Mouse (Mus musculus) retina, postnatal 7 days (tissue): Measurements from ENCODE around the gene Gm49403.
A peak's percentile ranks its signal among the peaks of the same experiment; 100 is the strongest.
"Not testable (repeated sequence)": the region's sequence is repeated elsewhere in the genome, so short reads cannot be mapped to it uniquely, and the experiment has no call there.

Experiments used
- DNase-seq: peaks from one replicate; pipeline ENCODE4 v3.0.0-alpha.2; 2012; ENCODE audit warnings: low read depth, low spot score

Gene Gm49403

DNA sequence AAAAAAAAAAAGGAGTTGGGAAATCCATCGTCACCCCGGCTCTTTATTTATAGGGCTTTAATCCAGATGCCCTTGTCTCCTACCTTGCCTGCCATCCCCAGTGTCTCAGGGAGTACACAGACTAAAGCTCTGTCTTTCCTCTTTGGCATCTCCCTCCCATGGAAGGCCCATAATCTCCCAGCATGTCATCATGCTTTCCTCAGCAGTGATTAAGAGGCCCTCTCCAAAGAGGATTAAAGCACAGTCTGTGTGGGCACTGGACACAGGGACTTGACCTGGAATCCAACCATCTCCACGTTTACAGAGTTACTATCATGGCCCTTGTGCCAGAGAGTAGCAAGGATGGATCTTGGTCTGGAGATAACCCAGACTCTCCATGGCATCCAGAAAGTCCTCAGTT is at the start of gene Gm49403, which contains the start of gene Lbhd1:
Gene Gm49403, plus strand, starts transcription at position 315 of the 400 bp plus-strand sequence.
Gene Lbhd1, plus strand, starts transcription at position 117 of the 400 bp plus-strand sequence.
- DNase-seq = peak; percentile 84

DNA sequence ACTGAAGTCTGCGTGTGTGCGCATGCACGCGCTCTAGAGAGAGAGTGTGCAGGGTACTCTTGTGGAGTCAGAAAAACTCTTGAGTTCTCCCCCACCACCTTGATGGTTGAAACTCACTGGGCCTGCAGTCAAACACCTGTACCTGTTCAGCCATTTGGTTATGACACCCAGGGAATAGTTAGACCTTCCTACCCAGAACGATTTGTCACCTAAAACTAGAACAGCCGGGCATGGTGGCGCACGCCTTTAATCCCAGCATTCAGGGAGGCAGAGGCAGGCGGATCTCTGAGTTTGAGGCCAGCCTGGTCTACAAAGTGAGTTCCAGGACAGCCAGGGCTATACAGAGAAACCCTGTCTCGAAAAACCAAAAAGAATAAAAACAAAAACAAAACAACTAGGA is 47.4 kb upstream of the Gm49403 start:
- not testable (repeated sequence) for DNase-seq

DNA sequence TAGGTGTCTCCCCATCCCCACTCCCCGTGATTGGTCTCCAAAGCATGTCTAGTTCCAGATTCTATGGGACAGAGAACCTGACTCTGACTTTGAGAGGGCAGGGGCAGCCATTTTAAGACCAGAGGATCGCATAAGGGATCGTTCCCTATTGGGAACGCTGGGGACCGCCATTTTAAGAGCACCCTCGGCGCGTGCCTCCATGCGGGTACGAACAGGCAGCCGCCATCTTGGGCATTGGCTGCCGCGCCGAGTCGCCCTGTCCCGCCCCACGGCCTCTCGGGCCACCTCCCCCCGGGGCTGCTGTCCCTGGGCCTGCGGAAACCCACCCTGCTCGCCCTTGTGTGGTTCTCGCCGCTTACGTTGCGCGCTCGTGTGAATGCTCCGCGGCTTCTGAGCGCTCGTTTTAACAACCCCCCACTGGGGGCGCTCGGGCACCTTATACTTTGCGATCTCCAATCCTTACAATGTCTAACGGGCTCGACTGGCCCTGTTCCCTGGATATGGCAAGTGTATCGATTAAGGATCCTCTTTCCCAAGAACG is 46.4 kb upstream of the Gm49403 start, which contains the start of gene Bscl2:
Gene Bscl2, plus strand, starts transcription at position 217 of the 541 bp plus-strand sequence.
- peak; percentile 74 for DNase-seq

DNA sequence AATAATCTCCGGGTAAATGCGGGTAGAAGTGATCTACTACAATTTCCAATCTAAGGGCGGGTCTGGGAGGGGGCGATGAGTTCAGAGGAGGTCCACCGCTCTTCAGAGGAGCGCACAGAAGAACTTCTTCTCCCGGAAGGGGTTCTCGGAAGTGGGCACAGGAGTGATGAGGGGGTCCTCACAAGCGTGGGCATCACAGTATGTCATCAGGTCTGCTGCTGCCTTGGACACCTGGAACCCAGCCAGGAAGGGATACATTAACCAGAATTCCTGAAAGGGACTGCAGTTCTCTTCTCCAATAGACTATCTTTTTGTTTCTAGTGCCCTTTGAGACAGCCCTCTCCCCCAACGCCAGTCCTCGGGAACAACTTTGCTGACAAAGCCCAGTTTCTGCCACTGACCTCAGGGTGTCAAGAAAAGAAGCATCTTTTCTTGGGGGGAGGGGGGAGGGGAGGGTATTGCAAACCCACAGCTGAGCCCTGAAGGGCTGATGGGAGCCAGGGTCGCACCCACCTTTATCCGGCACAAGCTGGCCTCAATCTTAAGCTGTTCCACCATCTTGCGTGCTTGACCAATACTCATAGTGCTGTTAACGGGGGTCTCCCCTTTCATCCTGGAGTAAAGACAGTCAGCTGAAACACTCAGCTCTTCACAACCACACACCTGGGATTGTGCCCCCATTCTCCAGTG is 45.5 kb upstream of the Gm49403 start:
- no peak for DNase-seq

DNA sequence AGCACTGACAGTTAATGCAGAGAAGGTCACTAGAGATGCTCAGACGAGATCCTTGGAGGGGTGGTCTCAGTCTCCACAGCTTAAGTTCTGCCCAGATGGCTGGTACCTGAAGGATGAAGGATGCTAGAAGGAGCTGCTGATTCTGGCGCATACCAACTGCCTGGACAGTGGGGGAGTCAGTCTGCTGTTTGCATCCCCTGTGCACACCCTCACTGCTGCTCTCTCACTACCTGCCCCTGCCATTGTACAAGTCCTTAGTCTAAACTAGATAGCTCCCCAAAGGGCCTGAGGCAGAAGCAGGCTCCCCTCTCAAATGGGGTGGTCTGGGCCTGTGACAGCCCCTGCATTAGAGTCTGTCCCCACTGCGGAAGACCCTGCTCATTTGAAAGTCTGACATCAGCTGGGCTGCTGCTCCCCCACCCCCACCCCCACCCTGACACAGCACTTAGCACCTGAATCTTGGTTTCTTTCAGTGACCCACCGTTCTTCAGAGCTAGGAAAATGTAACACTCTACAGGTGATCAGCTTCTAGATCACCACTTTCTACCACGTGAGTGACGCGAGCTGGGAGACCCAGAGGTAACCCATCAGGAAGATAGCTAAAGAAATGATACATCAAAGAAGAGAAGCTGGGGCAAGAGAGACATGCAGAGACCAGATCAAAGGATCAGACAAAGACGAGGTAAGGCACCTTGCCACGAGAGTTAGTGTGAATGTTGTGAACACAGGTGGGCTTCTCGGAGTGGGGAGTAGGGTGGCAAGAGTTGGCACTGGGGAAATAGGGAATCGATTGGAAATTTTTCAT is 44.4 kb upstream of the Gm49403 start, which contains the start of gene Gng3:
Gene Gng3, minus strand, starts transcription at position 92 of the 805 bp plus-strand sequence.
- no peak for DNase-seq

- DNase-seq = no peak
These were observed 43.6 kb upstream of the Gm49403 start for GRCm38 (mm10) chr19:8839908-8840791.

- DNase-seq = no peak
These were observed 42.7 kb upstream of the Gm49403 start for GRCm38 (mm10) chr19:8841012-8841411.

GRCm38 (mm10) chr19:8842961-8843360 is 40.8 kb upstream of the Gm49403 start:
- no peak for DNase-seq

DNA sequence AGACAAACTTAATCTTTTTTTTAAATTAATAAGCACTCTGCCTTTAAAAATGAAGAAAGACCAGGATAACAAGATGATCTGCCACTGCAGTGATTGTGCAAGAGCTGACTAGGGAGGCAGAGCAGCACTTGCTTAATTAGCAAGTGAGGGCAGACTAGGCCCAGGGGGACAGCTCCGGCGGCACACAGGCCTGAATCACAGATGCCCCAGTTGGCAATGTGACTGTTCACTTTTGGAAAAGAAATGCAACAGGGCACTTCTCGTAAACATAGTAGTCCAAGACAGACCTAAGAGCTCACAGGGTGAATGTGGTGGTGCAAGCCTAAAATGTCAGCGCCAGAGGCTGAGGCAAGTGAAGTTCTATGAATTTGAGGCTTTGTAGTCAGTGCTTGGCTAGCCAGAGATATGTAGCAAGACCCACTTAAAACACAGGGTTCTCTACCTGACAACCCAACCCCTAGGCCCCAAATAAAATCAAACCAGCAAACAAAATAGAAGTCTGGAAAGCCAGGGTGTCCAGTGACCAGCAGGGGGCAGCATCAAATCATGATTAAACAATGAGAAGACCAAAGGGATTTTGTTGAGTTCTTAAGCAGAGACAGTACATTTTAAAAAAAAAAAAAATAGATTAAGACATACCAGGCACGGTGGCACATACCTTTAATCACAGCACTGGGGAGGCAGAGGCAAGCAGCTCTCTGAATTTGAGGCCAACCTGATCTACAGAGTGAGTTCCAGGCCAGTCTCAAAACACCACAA is 39.2 kb upstream of the Gm49403 start:
- peak; percentile 76 for DNase-seq

DNA sequence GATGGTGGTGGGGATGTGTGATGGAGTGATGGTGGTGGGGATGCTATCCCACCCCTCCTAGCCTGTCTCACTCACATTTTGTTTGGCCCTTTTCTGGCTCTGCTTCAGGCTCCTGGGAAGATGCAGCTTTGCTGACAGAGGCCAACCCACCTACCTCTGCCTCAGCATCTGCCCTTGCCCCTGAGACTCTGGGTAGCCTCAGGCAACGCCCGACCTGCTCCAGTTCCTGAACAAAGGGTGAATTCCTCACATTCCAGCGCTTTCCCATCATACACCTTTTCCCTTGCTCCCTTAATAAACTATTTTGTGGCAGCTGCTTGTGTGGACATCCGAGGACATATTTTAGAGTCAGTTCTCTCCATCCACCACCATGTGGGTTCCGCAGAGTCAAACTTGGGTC is 35.4 kb upstream of the Gm49403 start:
- DNase-seq = no peak

GRCm38 (mm10) chr19:8850402-8850901 is 33.3 kb upstream of the Gm49403 start, which contains the start of gene Lrrn4cl:
TSS of gene Lrrn4cl (plus strand) at chr19:8850768.
- DNase-seq = no peak

DNA sequence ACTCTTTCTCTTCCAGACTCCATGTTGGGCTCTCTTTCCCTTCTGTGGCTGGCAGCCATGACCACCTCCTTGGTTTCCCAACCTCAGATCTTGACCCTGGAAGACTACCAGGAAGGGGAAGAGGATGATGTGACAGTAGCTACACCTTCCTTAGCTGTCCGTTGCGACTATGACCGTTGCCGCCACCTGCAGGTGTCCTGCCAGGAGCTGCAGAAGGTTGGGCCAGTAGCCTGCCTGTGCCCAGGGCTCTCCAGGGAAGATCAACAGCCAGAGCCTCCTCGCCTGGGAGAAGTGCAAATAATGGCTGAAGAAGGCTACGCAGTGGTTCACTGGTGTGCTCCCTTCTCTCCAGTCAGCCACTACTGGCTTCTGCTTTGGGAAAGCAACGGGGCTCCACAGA is 32.1 kb upstream of the Gm49403 start:
- DNase-seq = no peak

DNA sequence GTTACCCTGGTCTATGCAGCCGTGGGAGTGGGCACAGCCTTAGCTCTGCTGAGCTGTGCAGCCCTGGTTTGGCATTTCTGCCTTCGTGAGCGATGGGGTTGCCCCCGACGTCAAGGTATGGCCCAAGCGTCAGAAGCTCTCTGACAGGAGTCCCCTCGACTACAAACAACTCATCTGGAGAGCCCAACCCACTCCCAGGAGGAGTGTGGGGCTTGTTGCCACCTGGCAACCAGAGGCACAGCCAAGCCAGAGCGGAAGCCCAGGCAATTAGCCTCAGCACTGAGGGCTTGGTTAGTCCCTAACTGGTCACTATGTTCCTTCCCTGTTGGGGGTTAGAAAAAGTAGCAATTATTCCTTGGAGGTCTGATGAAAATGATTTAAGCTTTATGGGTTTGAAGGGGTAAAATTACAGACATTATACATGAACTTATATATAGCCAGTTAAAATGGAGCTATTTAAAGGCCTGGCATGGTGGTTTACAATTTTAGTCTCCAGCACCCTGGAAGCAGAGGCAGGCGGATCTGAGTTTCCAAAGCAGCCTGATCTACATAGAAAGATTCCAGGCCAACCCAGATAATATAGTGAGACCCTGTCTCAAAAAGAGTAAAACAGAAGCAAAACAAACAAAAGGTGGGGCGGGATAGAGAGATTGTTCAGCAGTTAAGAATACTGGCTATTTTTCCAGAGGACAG is 31.3 kb upstream of the Gm49403 start:
- no peak for DNase-seq

- no peak for DNase-seq
These were observed 30.6 kb upstream of the Gm49403 start for GRCm38 (mm10) chr19:8853117-8853516.

- DNase-seq = no peak
These were observed 26.0 kb upstream of the Gm49403 start for GRCm38 (mm10) chr19:8857689-8858088.

DNA sequence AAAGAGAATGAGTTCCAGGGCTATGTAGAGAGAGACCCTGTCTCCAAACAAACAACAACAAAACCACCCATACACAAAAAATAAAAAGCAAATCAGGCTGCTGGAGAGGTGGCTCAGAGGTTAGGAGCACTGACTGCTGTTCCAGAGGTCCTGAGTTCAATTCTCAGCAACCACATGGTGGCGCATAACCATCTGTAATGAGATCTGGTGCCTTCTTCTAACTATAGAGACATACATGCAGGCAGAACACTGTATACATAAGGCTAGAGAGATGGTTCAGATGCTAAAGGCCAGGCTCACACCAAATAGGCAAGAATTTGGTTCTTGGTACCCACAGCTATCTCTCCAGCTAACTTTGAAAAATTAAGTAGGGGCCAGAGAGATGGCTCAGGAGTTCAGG is 24.7 kb upstream of the Gm49403 start:
- DNase-seq = no peak

DNA sequence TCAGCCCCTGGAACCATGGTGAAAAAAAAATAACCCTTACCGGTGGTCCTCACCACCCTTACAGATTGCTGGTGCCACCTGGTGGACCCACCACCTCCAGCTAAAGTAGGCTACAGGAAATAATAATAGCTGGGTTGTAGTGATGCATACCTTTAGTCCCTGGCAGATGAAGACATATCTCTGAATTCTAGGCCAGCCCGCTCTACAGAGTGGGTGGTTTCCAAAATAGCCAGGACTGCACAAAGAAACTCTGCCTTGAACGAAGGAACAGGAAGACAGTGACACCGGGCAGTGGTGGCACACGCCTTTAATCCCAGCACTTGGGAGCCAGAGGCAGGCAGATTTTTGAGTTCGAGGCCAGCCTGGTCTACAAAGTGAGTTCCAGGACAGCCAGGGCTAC is 19.5 kb upstream of the Gm49403 start:
- no peak for DNase-seq

GRCm38 (mm10) chr19:8870381-8870780 is 13.3 kb upstream of the Gm49403 start:
- not testable (repeated sequence) for DNase-seq

DNA sequence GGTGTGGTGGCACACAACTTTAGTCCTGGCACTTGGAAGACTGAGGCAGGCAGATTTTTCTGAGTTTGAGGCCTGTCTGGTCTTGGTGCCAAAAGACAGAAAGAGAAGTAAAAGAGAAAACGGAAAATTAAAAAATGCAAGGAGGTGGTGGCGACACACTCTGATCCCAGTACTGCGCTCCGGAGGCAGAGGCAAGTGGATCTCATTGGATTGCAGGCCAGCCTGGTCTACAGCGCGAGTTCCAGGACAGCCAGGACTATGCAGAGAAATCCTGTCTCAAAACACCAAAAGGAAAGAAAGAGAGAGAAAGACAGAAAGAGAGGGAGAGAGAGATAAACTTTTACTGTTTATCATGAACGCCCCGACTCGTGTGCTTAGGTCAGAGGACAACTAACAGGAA is 12.9 kb upstream of the Gm49403 start:
- no peak for DNase-seq
